Mouse (Mus musculus) CD4-positive helper T cell, adult 2 months (primary cell): Measurements from ENCODE around the gene Spint1.

ENCODE experiments used
- DNase-seq: peaks from one replicate; pipeline ENCODE4 v3.0.0-alpha.2; 2012; ENCODE audit warnings: low read depth, missing footprints, low spot score

The Spint1 gene

DNA sequence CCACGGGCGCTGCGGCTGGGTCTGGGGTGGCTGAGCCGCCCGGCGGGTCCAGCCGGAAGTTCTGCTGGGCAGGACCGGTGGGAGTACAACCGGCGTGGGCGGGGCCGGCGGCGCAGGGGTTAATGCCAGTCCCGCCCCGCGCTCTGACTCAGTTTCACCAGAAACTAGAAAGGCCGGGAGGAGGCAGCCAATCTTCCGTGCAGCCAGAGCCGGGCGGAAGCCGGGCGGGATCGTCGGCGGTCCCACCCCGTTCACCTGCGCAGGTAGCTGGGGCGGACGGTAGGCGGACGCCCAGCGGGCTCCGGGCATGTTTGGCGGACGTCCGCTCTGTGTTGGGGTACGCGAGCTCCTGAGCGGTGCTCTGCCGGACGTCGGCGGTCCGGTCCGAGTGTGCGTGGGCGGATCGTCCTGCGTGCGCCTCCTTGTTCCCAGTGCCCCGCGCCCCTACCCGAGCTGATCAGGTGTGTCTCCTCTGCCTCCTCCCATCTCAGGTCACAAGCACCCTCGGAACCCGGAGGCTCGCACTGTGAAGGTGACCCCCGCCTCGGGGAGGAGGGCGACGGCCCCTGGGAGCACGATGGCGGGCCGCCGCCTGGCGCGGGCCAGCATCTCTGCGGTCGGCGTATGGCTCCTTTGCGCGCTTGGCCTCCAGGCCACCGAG lies at the start of gene Spint1:
Spint1 (plus strand) TSS at position 153 of the 661 bp plus-strand sequence.
- peak; percentile 32 for DNase-seq

DNA sequence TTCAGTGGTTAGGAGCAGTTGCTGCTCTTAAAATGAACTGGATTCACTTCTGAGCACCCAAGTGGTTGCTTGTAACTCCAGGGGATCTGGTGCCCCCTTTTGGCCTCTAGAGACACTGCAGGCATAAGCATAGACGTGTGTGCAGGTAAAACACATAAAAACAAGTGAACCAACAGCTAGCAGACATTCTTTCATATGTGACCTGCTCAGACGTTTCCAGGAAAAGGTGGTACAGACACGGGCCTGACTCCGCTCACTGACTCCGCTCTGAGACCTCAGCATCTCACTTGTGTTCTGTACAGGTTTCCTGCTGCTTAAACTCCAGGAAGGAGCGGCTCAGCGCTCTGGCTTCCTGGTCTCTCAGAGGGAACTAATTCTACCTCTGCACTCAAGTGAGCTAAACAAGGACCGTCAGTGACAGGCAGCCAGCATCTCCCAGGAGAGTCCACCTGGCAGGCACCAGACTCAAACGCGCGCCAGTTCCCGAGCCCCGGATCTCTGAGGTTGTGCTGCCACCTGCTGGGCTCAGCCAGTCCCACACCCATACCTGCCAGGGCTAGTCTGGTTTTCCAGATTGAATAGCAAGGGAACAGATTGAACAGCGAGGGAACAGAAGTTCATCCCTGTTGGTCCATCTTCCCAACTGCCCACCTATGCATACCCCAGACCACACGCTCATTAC lies 48.0 kb upstream of the Spint1 start:
- peak; percentile 81 for DNase-seq

DNA sequence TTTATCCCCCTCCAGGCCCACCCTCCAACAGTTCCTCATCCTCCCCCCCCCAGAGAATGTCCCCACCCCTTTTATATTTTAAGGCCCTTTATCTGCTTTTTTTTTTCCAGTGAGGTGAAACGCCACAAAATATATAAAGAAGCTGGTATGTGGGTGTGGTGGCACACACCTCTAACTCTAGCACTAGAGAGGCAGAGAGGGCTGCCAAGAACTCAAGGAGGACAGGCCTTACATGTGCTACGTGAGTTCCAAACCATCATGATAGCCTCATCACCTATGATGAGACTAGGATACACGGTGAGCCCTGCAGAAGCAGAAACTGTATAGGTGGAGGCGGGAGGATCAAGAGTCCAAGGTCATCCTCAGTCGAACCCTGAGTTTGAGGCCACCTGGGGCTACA lies 46.2 kb upstream of the Spint1 start:
- no peak for DNase-seq

DNA sequence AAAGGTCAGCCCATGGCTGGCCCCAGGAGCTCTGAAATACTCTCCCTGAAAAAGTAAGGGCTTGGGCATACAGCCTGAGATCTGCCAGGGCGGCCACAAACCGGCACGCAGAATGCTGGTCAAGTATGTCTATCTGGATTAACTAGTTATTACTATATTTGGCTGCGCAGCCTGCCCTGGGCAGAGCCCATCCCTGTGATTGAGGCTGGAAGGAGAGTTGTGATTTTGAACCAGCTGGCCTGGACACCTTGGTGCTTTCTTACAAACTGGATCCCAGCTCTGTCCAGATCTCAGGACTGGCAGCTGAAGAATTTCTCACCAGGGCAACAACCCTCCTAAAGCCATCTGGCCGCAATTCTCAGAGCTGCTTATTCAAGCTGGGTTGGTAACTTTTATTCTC lies 43.0 kb upstream of the Spint1 start:
- DNase-seq = no peak

DNA sequence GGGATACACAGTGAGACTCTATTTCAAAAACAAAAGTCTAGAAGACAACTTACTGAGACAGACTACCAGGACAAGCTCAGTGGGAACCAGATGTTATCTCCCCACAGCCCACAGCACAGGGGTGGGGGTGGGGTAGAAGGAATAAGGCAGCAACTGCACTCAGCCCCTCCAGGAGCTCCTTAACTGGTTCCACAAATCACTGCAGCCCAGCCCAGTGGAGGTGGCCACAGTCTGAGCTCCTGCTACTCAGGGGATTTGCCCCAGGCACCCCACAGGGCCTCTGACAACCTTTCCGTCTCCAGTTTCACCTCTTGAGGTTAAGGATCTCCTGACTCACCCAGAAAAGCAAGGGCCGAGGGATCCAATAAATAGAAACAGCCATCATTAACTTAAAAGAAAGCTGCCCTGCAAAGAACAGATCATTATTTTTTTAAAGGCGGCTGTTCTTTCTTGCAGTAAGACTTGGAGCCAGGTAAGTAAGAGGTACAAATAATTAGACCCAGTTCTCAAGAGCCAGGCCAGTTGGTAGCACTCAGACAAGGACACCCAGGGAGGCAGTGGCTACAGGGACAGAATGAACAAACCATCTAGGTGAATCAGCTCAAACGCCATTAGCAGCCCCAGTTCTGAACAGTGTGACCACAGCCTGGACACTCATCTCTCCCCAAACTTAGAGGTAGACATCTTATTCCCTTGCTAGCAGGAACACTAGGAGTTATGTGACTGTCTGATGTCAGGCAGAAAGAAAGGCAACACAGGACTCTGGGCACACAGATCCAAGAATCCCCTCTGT lies 40.6 kb upstream of the Spint1 start:
- DNase-seq = peak; percentile 14

DNA sequence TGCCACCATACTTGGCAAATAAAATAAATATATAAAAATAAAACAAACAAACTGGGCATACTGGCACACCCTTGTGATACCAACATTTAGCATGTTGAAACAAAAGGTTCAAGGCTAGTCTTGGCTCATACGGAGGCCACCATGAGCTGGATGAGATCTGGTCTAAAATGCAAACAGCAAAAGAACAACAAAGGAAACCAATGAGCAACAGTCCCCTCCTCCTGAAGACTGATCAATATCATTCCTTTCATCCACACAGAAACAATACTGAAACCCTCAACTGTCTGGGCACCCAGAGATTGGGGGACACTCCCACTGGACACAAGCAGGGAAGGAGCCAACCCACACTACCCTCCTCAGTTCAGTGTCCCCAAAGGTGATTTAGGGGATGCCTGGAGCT lies 39.7 kb upstream of the Spint1 start:
- DNase-seq = no peak

DNA sequence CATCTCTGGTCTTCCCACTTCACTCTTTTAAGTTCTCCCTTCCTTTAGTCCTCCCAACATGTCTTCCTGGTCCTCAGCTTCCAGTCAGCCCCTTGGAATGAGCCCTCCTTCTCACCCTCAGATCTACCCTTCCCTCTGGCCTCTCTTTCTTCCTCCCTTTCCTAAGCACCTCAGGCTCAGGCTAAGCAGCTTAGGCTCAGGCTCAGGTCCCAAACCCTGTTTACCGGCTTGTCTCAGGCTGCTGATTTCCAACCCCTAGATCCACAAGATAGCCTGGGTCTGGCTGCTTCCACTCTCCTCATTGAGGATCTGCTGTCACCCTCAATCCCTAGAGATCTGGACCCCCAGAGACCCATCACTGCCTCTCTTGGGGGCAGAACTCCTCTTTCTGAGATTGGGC lies 39.1 kb upstream of the Spint1 start:
- DNase-seq = no peak

DNA sequence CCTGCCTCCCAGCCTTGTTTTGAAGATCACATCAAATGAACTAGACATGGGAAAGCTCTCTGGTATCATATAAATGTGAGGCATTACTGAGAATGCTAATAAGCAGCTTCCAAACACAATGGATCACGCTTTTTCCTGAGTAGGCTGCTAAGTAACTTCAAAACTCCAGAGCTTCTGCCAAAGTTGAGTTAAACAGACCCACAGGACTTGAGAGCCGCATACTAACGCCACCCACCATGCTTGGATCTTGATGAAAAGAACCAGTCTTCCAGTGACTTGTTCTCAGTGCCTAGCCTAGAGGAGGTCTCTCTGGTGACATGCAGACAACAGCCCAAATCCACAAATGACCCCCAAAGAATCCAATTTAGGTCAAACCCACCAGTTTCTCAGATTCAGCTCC lies 38.2 kb upstream of the Spint1 start:
- no peak for DNase-seq

DNA sequence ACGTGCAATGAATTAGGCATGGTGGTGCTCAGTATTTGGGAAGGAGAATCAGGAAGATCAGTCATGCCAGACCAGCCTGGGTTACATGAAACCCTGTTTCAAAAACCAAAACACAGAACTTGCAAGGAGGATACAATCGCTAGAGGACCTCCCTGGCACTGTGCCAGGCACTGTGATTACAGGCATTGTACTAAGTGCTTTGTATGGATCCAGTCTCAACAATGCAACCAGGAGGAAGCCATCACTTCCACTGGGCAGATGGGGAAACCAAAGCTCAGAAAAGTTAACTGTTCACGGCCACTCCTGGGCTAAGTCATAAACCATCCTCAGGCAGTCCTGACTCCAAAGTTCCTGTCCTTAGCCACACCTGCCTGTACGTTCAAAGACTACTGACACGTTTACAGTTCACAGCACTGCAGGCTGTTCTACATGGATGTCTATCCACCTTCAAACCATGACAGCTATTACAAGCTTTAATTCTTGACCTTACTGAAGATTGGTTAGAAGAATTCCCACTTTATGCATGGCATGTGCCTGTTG lies 34.2 kb upstream of the Spint1 start:
- DNase-seq = no peak

DNA sequence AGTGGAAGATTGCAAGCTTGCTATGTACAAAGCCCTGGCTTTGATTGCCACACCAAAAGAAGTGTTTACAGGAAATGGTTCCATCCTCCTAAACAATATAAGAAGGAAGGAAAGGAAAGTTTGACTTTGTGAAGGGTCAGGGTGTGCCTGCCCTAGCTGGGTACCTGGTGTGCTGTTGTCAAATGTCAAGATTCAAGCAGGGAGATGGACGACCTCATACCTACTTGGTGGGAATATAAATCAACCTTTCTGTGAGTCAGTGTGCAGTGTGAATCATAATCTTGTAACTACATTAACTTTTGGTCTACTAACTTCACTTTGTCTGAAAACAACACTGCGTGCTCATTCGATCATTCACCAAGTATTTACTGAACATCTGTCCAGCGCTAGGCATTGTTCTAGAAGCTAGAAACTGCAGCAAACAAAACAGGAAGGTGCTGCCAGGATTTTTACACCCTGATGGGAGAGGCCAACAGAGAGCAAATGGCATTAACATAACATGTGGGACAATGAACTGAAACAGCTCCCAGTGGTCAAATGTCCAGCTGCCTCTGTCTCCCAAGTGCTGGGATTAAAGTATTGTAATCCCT lies 33.2 kb upstream of the Spint1 start:
- no peak for DNase-seq

DNA sequence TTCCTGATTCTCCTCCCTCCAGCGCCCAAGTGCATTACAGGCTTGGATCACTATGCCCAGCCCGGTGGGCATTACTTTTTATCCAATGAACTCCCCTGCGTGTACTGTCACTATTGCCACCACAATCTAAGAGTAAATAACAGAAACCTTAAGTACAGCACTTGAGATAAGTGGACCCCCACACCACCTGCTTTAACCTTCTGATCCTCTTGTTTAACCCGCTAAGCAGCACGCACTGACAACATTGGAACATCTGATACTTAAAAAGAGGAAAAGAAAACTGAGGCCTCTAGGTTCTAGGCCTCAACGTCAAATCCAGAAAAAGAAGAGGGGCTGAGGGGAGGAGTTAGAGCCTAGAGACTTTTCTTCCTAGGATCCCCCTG lies 29.2 kb upstream of the Spint1 start:
- DNase-seq = no peak

DNA sequence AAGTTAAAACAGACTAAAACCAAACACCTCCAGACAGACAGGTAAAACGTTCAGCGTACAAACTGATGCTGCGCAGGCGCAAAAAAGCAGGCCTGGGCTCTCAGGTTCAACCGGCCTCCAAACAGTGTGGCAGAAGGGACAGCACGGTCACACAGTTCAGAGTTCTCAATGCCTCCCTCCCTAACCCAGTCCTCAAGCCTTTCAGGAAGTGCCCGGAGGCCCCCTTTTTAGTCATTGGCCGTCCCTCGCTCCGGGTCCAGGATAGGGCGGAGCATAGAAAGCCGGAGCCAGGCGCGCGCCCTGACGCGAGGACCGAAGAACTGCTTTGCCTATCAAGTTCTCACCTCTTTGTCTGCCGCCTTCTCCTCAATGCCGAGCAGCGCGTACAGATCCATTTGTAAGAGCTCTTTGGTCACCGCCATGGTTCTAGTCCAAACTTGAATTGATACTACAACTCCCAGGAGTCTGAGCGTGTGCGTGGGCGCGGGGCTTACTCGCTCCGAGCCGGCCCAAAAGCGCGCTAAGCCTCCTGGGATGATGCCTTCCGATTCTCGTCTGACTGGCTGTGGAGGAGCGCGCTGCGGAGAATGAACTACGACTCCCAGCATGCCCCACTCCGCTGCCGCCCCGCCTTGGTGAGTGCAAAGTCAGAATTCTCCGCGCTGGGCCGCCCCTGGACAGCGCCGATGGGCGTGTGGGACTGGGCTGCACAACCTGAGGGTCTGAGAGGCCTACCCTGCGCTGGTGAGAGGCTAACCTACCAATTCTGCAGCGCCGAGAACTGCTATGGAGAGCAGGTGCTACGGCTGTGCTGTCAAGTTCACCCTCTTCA lies 28.6 kb upstream of the Spint1 start, which contains the start of the genes Zfyve19 and Dnajc17:
Zfyve19 (plus strand) TSS at position 274 of the 832 bp plus-strand sequence.
Dnajc17 (minus strand) TSS at position 452 of the 832 bp plus-strand sequence.
- peak; percentile 96 for DNase-seq

DNA sequence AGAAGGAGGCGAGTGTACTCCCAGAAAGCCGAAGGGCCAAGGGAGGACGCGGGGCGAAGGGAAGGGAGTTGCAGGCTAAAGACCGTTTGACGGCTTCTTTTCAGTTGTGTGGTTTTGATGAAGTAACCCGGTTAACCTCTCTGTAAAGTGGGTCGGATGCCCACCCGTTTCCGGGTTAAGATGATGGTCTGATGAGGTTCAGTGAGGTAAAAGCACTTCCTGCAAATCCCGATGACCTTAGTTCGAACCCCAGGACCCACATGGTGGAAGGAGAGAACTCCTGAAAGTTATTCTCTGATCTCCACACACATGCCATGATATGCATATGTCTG lies 28.0 kb upstream of the Spint1 start:
- DNase-seq = no peak

DNA sequence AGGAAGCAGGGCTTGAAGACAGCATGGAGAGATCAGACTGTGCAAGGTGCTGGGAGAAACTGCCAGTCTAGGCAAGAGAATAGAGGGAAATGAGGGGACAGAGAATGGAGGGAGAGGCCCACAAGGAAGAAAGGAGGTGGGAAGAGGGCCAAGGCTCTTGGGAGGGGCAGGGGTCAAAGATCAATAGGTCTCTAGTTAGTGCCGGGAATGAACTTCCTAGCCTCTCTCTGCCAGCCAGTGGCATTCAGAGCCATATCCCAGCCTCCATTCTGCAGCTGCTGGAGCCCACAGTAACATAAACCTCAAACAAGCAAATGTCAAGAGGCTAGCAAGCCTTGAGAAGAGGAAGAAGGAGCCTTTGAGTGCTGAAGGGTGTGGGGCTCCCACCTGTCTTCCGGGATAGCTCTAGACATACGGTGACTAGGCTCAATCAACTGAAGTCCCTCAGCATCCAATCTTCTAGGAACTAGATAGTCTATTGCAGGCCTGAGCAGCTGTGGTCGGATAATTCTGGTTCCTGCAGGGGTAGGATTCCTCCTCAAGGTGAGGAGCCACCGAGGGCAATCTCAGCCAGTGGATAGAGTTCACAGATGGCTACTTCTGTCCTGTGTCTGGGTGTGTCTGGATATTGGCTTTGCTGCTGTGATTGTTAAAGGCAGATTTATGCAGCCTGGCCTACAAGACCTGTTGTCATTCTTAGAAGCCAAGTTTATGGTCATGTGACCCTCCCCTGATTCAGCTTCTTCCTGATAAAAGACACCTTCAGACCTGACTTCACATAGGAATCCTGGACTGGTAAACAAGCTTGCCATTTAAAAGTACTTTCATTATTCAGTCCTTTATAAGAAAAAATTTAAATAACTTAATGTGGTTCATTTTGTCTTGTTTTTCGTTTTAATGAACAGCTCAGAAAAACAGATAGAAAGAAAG lies 7.1 kb upstream of the Spint1 start, which contains the start of gene Ppp1r14d:
Ppp1r14d (minus strand) TSS at position 132 of the 930 bp plus-strand sequence.
- DNase-seq = no peak

DNA sequence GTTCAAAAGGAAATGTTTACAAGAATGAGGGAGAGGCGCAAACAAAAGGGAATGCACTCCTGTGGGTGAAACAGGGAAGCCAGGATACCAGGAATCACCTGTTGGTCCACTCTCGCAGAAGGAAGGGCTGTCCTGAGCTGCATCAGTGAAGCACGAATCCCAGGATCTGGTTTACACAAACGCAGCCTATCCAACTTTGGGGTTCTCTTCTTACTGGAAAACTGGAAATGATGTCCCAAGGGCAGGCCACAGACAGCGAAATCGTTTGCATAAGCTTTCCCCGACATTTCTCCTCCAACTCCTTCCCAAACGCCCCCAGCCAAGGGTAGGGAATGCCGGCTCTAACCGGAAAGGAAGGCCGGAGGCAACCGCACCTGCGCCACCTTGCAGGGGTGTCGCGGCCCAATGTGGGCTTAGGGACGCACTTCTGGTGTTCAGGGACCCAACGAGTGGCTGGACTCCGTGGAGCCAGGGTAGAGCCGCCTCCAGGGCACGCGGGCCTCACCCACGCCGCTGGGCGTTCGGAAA lies 416 bp upstream of the Spint1 start:
- DNase-seq = no peak

DNA sequence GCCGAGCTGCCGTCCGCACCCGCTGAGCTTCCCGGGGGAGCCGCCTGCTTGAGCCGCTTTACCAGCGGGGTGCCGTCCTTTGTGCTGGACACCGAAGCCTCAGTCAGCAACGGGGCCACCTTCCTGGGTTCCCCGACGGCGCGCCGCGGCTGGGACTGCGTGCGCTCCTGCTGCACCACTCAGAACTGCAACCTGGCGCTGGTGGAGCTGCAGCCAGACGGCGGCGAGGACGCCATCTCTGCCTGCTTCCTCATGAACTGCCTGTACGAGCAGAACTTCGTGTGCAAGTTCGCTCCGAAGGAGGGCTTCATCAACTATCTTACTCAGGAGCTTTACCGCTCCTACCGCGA lies 684 bp downstream of the Spint1 start:
- no peak for DNase-seq

DNA sequence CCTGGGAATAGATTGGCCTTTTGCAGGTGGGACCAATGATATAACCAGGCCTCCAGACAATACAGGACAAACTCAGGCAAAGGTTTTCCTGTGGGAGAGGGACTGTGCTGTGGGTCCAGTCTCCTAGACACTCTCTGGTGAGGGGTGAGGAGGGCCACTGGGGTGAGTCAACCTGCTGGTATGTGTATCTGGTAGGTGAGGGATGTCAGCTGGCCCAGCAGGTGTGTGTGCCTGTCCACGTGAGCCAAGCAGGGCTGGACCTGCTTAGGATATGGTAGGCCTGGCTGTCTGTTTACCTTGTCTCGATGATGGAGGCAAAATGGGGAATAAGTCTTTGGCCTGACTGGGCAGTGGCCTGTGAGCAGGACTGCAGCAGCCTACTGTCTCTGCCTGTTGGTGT lies 1.5 kb downstream of the Spint1 start:
- no peak for DNase-seq

DNA sequence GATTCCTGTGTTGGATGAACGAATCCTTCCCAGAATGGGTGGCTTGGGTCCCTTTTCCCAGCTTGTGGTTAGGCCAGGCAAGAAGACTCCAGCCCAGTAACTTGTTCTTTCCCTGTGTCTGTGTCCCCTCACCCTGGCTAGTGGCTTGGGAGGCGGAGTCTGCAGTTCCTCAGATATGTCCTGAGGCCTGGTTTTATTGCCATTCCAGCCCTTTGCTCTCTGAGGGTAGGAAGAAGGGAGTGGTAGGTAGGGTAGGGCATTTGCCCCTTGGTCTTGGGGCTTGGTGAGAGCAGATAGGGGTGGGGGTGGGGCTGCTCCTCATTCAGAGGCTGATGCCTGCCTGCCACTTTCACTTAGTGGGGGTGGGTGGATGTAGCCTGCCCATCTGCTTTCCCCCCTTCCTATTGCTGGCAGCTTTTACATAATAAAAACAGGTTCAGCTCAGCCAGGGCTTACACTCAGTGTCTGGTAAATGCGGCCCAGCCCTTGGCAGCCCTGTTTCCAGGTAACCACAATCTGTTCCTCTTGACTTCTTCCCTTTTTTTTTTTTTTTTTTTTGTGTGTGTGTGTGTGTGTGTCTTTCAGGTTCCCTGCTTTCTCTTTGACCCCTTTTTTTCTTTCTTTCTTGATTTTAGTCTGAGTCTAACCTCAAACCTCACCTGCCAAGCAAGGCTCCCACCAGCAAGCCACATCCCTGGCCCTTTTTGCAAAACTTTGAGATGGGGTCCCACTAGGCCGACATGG lies 3.1 kb downstream of the Spint1 start:
- DNase-seq = no peak

DNA sequence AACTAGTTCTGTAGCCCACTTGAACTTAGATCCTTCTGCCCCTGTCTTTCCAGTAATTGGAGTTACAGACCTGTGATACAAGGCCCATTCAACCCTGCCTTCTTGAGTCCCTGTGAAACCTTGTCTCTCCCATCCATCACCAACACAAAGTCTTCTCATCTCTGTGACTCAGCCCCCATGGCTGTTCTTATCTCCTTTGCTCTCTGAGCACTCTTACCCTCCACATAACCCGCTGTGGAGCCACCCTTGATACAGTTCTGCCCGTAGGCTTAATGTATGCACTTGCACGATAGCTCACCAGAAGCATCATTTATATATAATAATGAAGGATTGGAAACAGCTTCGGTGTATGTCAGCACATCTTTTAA lies 3.6 kb downstream of the Spint1 start:
- DNase-seq = no peak
